Mouse (Mus musculus) macrophage (primary cell): ENCODE data around the gene Tarbp2. TPM values are rescaled to one million over a fixed set of nuclear protein-coding genes. Genes with fewer than 3 reads are reported as not detected.

Source experiments
- H3K27ac ChIP-seq: fragments of 350-480 bp; formaldehyde crosslinking; 2 replicates; pipeline ENCODE4 v1.9.0; 2021
- H3K36me3 ChIP-seq: fragments of 350-480 bp; formaldehyde crosslinking; 2 replicates; pipeline ENCODE4 v1.9.0; 2021; ENCODE audit errors: inconsistent target
- H3K4me3 ChIP-seq: fragments of 350-480 bp; formaldehyde crosslinking; 2 replicates; pipeline ENCODE4 v1.9.0; 2021; ENCODE audit errors: inconsistent target
- H3K79me2 ChIP-seq: fragments of 350-480 bp; formaldehyde crosslinking; 2 replicates; pipeline ENCODE4 v1.9.0; 2021; ENCODE audit errors: inconsistent target
- WGBS: methylation state at CpG from one replicate; pipeline ENCODE4 v1.1.7; 2026; ENCODE audit warnings: inconsistent platforms; ENCODE audit not compliant: missing documents; 5-methylcytosine and 5-hydroxymethylcytosine counted together
- polyA plus RNA-seq: library from polyadenylated mRNA; stranded (reverse); fragments of 250-400 nt; gene quantifications from 3 replicates; pipeline ENCODE4 v1.2.4, GENCODE M21; 2018; ENCODE audit warnings: inconsistent platforms

The Tarbp2 gene
- polyA plus RNA-seq, 1 experiment from 2014 or later: 12.9 TPM

DNA sequence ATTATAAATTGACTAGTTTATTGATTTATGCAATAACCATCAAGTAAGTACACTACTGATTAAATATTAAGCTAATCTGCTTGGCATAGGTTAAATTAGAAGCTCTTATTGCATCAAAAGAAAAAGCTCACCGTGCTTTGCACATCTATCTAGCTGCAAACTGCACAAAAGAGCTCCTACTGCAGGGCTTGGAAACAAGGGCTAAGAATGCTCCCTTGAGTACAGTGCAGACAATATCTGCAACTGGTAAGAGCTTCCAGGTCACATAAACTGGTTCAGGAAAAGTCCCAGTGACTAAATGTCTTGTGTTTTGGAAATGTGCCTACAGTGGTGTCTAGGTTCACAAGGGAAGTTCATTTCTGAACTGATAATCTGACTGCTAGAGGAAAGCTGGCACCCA lies 44.5 kb downstream of the Tarbp2 start:
- WGBS: 100% methylated on average over 1 of the region's 1 CpGs
- peaks cover 14% of the 10 kb centered on the region for H3K36me3 ChIP-seq
- H3K27ac ChIP-seq: no peak overlapping the region
- no peaks in the 10 kb centered on the region for H3K79me2 ChIP-seq
- no peak overlapping the region for H3K4me3 ChIP-seq

DNA sequence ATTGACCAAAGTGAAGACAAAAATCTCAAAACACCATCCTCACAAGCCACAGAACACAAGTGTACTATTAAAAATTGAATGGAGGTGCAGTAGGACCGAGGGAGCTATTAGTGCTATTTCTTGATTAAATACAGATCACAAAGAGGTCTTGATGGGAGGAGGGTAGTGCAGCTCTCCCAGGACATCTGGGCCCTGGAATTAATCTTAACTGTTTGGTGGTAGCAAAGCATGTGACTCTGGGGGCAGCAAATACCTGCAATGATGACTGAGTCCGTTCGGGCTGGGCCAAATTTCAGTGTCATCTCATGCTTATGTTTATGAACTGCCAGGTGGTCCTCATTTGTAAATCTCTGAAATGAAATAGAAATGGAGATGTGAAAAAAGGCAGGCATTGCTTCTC lies 45.1 kb downstream of the Tarbp2 start:
- Histone ChIP-seq H3K4me3 (no peak overlapping the region), H3K36me3 (peaks cover 9% of the 10 kb centered on the region; the same call in 1 of the 2 replicates), H3K27ac (no peak overlapping the region), H3K79me2 (no peaks in the 10 kb centered on the region)
- WGBS: 92% methylated on average over 3 of the region's 3 CpGs

DNA sequence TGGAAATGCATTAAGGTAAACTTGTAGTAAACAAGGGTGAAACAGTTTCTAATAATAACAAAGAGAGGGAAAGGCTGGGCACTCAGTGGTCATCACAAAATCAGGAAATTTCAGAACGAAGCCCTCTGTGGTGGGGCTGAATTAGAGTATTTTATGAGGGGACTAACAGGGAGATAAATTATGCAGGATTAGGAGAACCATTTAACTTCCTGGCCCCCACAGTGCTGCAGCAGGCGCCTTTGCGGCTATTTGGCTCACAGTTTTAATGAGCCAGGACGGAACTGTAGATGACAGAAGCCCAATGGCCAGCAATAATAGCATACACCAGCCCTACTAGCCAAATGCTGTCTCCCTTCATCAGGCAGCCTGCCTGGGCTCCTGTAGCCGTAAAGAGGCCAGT lies 45.7 kb downstream of the Tarbp2 start:
- H3K4me3 ChIP-seq: no peak overlapping the region
- WGBS: 95% methylated on average over 5 of the region's 5 CpGs
- H3K79me2 ChIP-seq: no peaks in the 10 kb centered on the region
- peaks cover 9% of the 10 kb centered on the region; the same call in 1 of the 2 replicates for H3K36me3 ChIP-seq
- no peak overlapping the region for H3K27ac ChIP-seq

DNA sequence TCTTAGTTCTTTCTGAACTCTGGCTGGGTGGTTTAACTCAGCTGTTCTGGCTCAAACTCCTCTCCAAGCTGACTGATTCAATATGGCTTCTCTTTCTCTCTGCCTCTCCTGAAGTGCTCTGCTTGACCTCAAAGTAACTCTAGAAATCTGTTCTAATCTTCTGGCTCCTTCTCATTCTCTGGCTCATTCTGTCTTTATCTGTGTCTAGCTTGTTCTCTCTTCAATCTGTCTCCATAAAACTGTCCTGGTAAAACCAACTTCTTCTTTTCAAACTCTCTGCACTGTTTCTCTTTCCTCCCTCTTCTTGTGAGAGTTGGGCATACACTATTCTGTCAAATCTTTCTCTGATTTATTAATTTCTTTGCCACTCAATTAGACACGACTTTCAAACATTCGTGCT lies 49.9 kb downstream of the Tarbp2 start:
- H3K27ac ChIP-seq: no peak overlapping the region
- no peaks in the 10 kb centered on the region for H3K36me3 ChIP-seq
- H3K4me3 ChIP-seq: no peak overlapping the region
- no peaks in the 10 kb centered on the region for H3K79me2 ChIP-seq
- 64% methylated on average over 2 of the region's 2 CpGs for WGBS

DNA sequence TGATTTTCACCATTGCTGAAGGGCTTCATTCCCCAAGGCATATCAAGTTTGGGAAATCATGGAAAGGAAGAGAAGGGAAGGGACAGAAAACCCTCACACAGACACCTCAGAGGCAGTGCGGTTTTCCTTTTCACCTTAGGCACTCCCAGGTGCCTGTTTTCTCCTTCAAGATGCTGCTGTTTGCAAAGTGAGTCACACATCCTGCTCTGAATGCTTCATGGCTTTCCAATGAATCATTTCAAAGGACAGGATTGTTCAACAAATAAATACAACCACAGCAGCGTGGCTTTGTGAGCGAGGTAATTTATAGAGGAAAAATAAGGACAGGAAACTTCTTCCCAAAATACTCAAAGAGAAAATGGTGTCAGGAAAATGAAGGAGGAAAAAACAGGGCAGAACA lies 54.1 kb downstream of the Tarbp2 start:
- H3K27ac ChIP-seq: no peak overlapping the region
- no peaks in the 10 kb centered on the region; the same call in 1 of the 2 replicates for H3K79me2 ChIP-seq
- WGBS: 87% methylated on average over 3 of the region's 3 CpGs
- no peak overlapping the region for H3K4me3 ChIP-seq
- H3K36me3 ChIP-seq: no peaks in the 10 kb centered on the region

Other genes starting within 250 kb of the Tarbp2 start
- not detected in 3 replicates for gene Gm9918, start 247.6 kb upstream of the Tarbp2 start, polyA plus RNA-seq
- 49.9 to 84.0 TPM (median 66.7 TPM) in 3 replicates for gene Mfsd5, start 238.7 kb upstream of the Tarbp2 start, polyA plus RNA-seq
- gene Espl1, start 221.9 kb upstream of the Tarbp2 start, polyA plus RNA-seq: 1.0 to 5.7 TPM (median 3.5 TPM) in 3 replicates
- gene Pfdn5, start 192.1 kb upstream of the Tarbp2 start, polyA plus RNA-seq: 258 to 355 TPM (median 355 TPM) in 3 replicates
- 15.1 to 28.2 TPM (median 21.0 TPM) in 3 replicates for gene Myg1, start 186.5 kb upstream of the Tarbp2 start, polyA plus RNA-seq
- gene Aaas, start 167.4 kb upstream of the Tarbp2 start, polyA plus RNA-seq: 10.7 to 28.2 TPM (median 18.0 TPM) in 3 replicates
- gene Sp7, start 151.0 kb upstream of the Tarbp2 start, polyA plus RNA-seq: not detected in 3 replicates
- gene Sp1, start 112.0 kb upstream of the Tarbp2 start, polyA plus RNA-seq: 19.8 to 22.7 TPM (median 22.6 TPM) in 3 replicates
- 0.07 TPM in 1 of 3 replicates, not detected in the others for gene Amhr2, start 72.8 kb upstream of the Tarbp2 start, polyA plus RNA-seq
- gene Prr13, start 59.2 kb upstream of the Tarbp2 start, polyA plus RNA-seq: 149 to 380 TPM (median 236 TPM) in 3 replicates
- 469 to 548 TPM (median 534 TPM) in 3 replicates for gene Pcbp2, start 47.7 kb upstream of the Tarbp2 start, polyA plus RNA-seq
- not detected in 3 replicates for gene Gm10337, start 14.5 kb upstream of the Tarbp2 start, polyA plus RNA-seq
- gene Map3k12, start 1.1 kb upstream of the Tarbp2 start, polyA plus RNA-seq: 4.7 to 7.1 TPM (median 5.2 TPM) in 3 replicates
- 0.41 to 1.8 TPM (median 1.0 TPM) in 3 replicates for gene Npff, start 6.8 kb downstream of the Tarbp2 start, polyA plus RNA-seq
- 0.19 TPM in 1 of 3 replicates, not detected in the others for gene Gm28047, start 106.9 kb downstream of the Tarbp2 start, polyA plus RNA-seq
- 36.4 to 59.3 TPM (median 45.3 TPM) in 3 replicates for gene Atf7, start 107.3 kb downstream of the Tarbp2 start, polyA plus RNA-seq
- gene Atp5g2, start 154.2 kb downstream of the Tarbp2 start, polyA plus RNA-seq: 113 to 295 TPM (median 267 TPM) in 3 replicates
- 11.1 to 58.2 TPM (median 32.4 TPM) in 3 replicates for gene Calcoco1, start 204.0 kb downstream of the Tarbp2 start, polyA plus RNA-seq